Mouse (Mus musculus) sigmoid colon, adult 10 weeks (tissue): ENCODE measurements around the gene 1500015O10Rik. TPM values are rescaled to one million over a fixed set of nuclear protein-coding genes. Genes with fewer than 3 reads are reported as not detected.

Experiments used
- polyA plus RNA-seq: library from polyadenylated mRNA; stranded (reverse); fragments of 350-450 nt; fragmentation: Illumina TruSeq; extraction: RNeasy Lipid Tissue Mini Kit (QIAGEN cat#74804); gene quantifications from one replicate; pipeline ENCODE4 v1.2.3, GENCODE M21; 2014; ENCODE audit warnings: low read depth, low replicate concordance

Gene 1500015O10Rik
- polyA plus RNA-seq, result 0.54 TPM

GRCm38 (mm10) chr1:43730491-43730924, at the start of gene 1500015O10Rik:
Gene 1500015O10Rik, plus strand, starts transcription at chr1:43730602.

Other genes starting within 250 kb of the 1500015O10Rik start
- 76.6 TPM for gene Uxs1, start 97.2 kb downstream of the 1500015O10Rik start, polyA plus RNA-seq
- gene Tpp2, start 203.0 kb downstream of the 1500015O10Rik start, polyA plus RNA-seq, result 135 TPM